Mouse (Mus musculus) hindbrain, embryonic 11.5 days (tissue): ENCODE measurements around the gene Zfp760. TPM values are rescaled to one million over a fixed set of nuclear protein-coding genes. Genes with fewer than 3 reads are reported as not detected.

ENCODE experiments used
- polyA plus RNA-seq: library from polyadenylated mRNA; unstranded; fragments of >200 nt; fragmentation: Nextera tagmentation; extraction: Ambion mirVana; gene quantifications from 2 replicates; pipeline ENCODE4 v1.2.1, GENCODE M21; 2014

Gene Zfp760
- polyA plus RNA-seq, 1 experiment from 2014 or later: 24.7 TPM

Other genes starting within 250 kb of the Zfp760 start
- 8.6 and 10.5 TPM in 2 replicates for gene Zfp53, start 218.7 kb upstream of the Zfp760 start, polyA plus RNA-seq
- 2.1 and 2.9 TPM in 2 replicates for gene Zfp52, start 172.2 kb upstream of the Zfp760 start, polyA plus RNA-seq
- gene Zfp948, start 140.7 kb upstream of the Zfp760 start, polyA plus RNA-seq: 19.0 and 21.1 TPM in 2 replicates
- gene Zfp983, start 57.1 kb upstream of the Zfp760 start, polyA plus RNA-seq: 9.6 and 9.9 TPM in 2 replicates
- 13.5 TPM in 2 replicates for gene Gm10226, start 15.9 kb upstream of the Zfp760 start, polyA plus RNA-seq
- gene Zfp229, start 23.1 kb downstream of the Zfp760 start, polyA plus RNA-seq: 8.8 and 10.4 TPM in 2 replicates
- gene Zfp820, start 138.0 kb downstream of the Zfp760 start, polyA plus RNA-seq: 6.9 and 8.1 TPM in 2 replicates
- 8.6 and 10.0 TPM in 2 replicates for gene Zfp995, start 202.2 kb downstream of the Zfp760 start, polyA plus RNA-seq